Mouse (Mus musculus) midbrain, embryonic 16.5 days (tissue): ENCODE data around the gene Kalrn. TPM values are rescaled to one million over a fixed set of nuclear protein-coding genes. Genes with fewer than 3 reads are reported as not detected.

Source experiments
- ATAC-seq: fragments of 200-750 bp; cut with Nextera tagmentation; 2 replicates; pipeline ENCODE4 v1.8.0; 2017; ENCODE audit warnings: moderate TSS enrichment
- H3K27ac ChIP-seq: fragments of 300-500 bp; sonication (generic); 2 replicates; pipeline ENCODE4 v1.5.1; 2014; ENCODE audit warnings: mild to moderate bottlenecking, low read length, mixed read lengths
- H3K27me3 ChIP-seq: fragments of 300-500 bp; sonication (generic); 2 replicates; pipeline ENCODE4 v1.6.1; 2014; ENCODE audit warnings: low read depth, low read length, mixed read lengths; ENCODE audit not compliant: control insufficient read depth, insufficient read depth
- H3K36me3 ChIP-seq: fragments of 300-500 bp; sonication (generic); 2 replicates; pipeline ENCODE4 v1.6.1; 2014; ENCODE audit warnings: mild to moderate bottlenecking, low read length, moderate library complexity, mixed read lengths; ENCODE audit not compliant: control insufficient read depth, insufficient read depth
- H3K4me1 ChIP-seq: fragments of 300-500 bp; sonication (generic); 2 replicates; pipeline ENCODE4 v1.6.1; 2014; ENCODE audit warnings: mild to moderate bottlenecking, low read length, mixed read lengths; ENCODE audit not compliant: control insufficient read depth, insufficient read depth
- H3K4me2 ChIP-seq: fragments of 300-500 bp; sonication (generic); 2 replicates; pipeline ENCODE4 v1.6.1; 2014; ENCODE audit warnings: mild to moderate bottlenecking, low read length, mixed read lengths
- H3K4me3 ChIP-seq: fragments of 300-500 bp; sonication (generic); 2 replicates; pipeline ENCODE4 v1.5.1; 2014; ENCODE audit warnings: low read depth, mild to moderate bottlenecking, low read length, moderate library complexity, mixed read lengths
- H3K9ac ChIP-seq: fragments of 300-500 bp; sonication (generic); 2 replicates; pipeline ENCODE4 v1.6.1; 2014; ENCODE audit warnings: low read depth, low read length, mixed read lengths
- H3K9me3 ChIP-seq: fragments of 300-500 bp; sonication (generic); replicated peaks from 2 replicates; pipeline ENCODE4 v1.6.1; 2014; ENCODE audit warnings: mild to moderate bottlenecking, low read length, mixed read lengths; ENCODE audit not compliant: control insufficient read depth, poor library complexity, severe bottlenecking
- WGBS: fragments of 180-500 bp; shearing (Covaris S2); extraction: QIAGEN DNeasy Blood & Tissue Kit; methylation state at CpG from one replicate; pipeline ENCODE4 v1.1.7; 2014; 5-methylcytosine and 5-hydroxymethylcytosine counted together
- polyA plus RNA-seq: library from polyadenylated mRNA; unstranded; fragments of >200 nt; fragmentation: Nextera tagmentation; extraction: Ambion mirVana; gene quantifications from 2 replicates; pipeline ENCODE4 v1.2.1, GENCODE M21; 2015

Kalrn gene
- polyA plus RNA-seq, 1 experiment from 2014 or later: 31.3 TPM

GRCm38 (mm10) chr16:34282026-34282425 lies 291.3 kb downstream of the Kalrn start:
- H3K27me3 ChIP-seq: no peaks in the 10 kb centered on the region
- H3K4me3 ChIP-seq: no peak overlapping the region
- no peak overlapping the region for H3K27ac ChIP-seq
- no peaks in the 10 kb centered on the region for H3K36me3 ChIP-seq
- no peak overlapping the region for H3K9ac ChIP-seq
- no peak for ATAC-seq
- 90% methylated on average over 8 of the region's 8 CpGs for WGBS
- H3K4me1 ChIP-seq: no peaks in the 10 kb centered on the region
- H3K4me2 ChIP-seq: no peak overlapping the region
- no peaks in the 10 kb centered on the region for H3K9me3 ChIP-seq

DNA sequence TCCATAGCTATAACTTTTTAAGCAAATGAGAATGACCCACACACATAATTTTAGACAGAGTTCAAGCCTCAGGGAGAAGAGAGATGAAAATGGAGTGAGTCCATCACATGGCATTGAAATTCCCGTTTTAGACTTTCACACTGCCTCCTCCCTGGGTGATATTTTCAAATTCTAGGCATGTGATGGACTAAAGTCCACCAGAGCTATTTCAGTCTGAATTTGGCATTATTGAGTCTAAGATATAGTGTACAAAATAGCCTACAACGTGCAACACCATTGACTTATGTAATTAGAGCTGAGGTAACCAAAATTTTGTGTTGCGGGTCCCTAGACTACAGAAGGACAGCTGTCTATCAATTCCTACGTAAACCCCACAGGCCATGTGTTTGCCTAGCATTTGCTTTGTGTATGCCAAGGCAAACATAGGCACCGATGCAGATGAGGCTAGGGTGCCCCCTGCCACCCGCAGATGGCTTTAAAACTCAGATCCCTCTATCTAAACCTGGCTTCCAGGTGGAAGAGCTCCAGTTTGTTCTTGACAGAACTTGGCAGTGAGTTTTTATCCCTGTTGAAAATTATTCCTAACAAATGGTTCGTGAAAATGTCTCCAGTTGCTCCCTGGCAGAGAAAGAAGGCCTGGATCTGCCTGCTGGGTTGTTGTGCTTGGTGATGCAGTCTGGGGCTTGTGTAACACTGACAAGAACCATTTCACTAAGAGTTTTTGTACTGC lies 293.5 kb downstream of the Kalrn start:
- 90% methylated on average over 7 of the region's 7 CpGs for WGBS
- no peak overlapping the region for H3K27ac ChIP-seq
- no peaks in the 10 kb centered on the region for H3K27me3 ChIP-seq
- H3K36me3 ChIP-seq: no peaks in the 10 kb centered on the region
- no peaks in the 10 kb centered on the region for H3K4me1 ChIP-seq
- H3K4me2 ChIP-seq: no peak overlapping the region
- H3K9me3 ChIP-seq: no peaks in the 10 kb centered on the region
- no peak overlapping the region for H3K9ac ChIP-seq
- no peak for ATAC-seq
- no peak overlapping the region for H3K4me3 ChIP-seq

- Histone ChIP-seq H3K4me3 (no peak overlapping the region), H3K36me3 (no peaks in the 10 kb centered on the region), H3K9me3 (no peaks in the 10 kb centered on the region), H3K4me1 (no peaks in the 10 kb centered on the region), H3K27ac (no peak overlapping the region), H3K9ac (no peak overlapping the region), H3K4me2 (no peak overlapping the region), H3K27me3 (no peaks in the 10 kb centered on the region)
- ATAC-seq: no peak
- 67% methylated on average over 4 of the region's 4 CpGs for WGBS
Observed at GRCm38 (mm10) chr16:34278249-34278790, 295.0 kb downstream of the Kalrn start.

DNA sequence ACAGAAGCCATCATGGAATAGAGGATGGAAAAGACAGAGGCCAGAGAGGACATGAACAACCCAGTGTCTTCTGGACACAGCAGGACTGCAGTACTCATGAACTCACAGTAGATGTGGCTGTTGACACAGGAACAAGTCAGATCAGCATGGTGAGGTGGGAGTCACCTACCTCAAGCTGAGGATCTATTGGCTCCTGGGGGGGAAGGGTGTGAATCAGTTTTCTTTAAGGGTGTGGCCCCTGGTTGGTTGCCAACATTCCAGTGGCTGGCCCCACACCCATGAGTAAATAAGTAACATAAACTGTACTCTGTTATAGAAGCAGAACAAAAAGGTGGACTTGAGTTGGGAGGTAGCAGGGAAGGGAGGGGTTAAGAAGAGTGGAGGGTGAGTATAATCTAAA lies 298.7 kb downstream of the Kalrn start:
- no peak for ATAC-seq
- H3K4me1 ChIP-seq: no peaks in the 10 kb centered on the region

DNA sequence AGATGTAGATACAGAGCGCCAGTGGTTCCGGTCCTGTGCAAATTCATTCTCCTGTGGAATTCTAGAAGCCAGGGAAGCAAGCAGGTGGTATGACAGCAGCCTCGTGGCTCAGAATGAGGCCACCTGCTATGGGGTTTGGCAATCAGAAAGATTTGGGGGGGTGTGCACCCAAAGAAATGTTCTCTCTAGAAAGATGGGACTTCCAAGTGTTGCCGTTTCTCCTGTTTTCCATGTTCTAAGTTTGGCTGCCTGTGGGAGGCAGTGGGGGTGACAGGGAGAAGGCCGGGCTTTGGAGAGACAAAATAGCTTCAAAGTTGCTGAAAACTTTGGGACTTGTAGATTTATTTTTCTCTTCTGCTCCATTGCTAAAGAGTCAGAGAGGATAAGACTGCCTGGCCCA lies 301.9 kb downstream of the Kalrn start:
- no peaks in the 10 kb centered on the region for H3K27me3 ChIP-seq
- H3K36me3 ChIP-seq: no peaks in the 10 kb centered on the region
- no peak for ATAC-seq
- WGBS: 89% methylated on average over 5 of the region's 5 CpGs
- no peak overlapping the region for H3K4me2 ChIP-seq
- H3K9ac ChIP-seq: no peak overlapping the region
- H3K27ac ChIP-seq: no peak overlapping the region
- no peak overlapping the region for H3K4me3 ChIP-seq
- H3K4me1 ChIP-seq: no peaks in the 10 kb centered on the region
- H3K9me3 ChIP-seq: no peaks in the 10 kb centered on the region

More for the DNA sequence above, 298.7 kb downstream of the Kalrn start:
- Histone ChIP-seq H3K4me3 (no peak overlapping the region), H3K9ac (no peak overlapping the region), H3K36me3 (no peaks in the 10 kb centered on the region), H3K4me2 (no peak overlapping the region), H3K27ac (no peak overlapping the region), H3K27me3 (no peaks in the 10 kb centered on the region), H3K9me3 (no peaks in the 10 kb centered on the region)

- no peak for ATAC-seq
- no peaks in the 10 kb centered on the region for H3K27me3 ChIP-seq
- 86% methylated on average over 2 of the region's 2 CpGs for WGBS
- no peaks in the 10 kb centered on the region for H3K9me3 ChIP-seq
- no peaks in the 10 kb centered on the region for H3K4me1 ChIP-seq
- H3K4me3 ChIP-seq: no peak overlapping the region
- no peaks in the 10 kb centered on the region for H3K36me3 ChIP-seq
- H3K4me2 ChIP-seq: no peak overlapping the region
- no peak overlapping the region for H3K9ac ChIP-seq
- no peak overlapping the region for H3K27ac ChIP-seq
Observed at GRCm38 (mm10) chr16:34270681-34271080, 302.7 kb downstream of the Kalrn start.

DNA sequence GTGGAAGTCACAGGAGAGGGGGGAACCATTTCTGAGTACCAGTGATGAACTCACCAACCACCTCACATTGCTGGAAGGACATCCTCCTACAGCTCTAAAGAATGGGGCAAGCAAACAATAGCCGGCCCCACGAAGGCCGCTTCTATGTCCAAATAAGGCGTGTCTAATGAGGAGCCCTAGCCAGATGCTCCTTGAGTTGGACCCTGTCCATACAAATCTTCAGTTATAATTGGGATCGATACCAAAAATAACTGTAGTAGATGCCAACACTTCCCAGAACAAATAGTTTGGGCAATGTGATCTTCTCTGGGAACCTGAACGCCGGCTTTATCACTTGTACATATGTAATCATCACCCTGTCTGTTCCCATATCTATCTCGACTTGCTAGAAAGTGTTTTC lies 303.7 kb downstream of the Kalrn start:
- no peaks in the 10 kb centered on the region for H3K27me3 ChIP-seq
- H3K4me2 ChIP-seq: no peak overlapping the region
- H3K36me3 ChIP-seq: no peaks in the 10 kb centered on the region
- H3K27ac ChIP-seq: no peak overlapping the region
- H3K4me3 ChIP-seq: no peak overlapping the region
- 84% methylated on average over 8 of the region's 8 CpGs for WGBS
- ATAC-seq: no peak
- H3K9me3 ChIP-seq: no peaks in the 10 kb centered on the region
- H3K4me1 ChIP-seq: no peaks in the 10 kb centered on the region
- H3K9ac ChIP-seq: no peak overlapping the region

DNA sequence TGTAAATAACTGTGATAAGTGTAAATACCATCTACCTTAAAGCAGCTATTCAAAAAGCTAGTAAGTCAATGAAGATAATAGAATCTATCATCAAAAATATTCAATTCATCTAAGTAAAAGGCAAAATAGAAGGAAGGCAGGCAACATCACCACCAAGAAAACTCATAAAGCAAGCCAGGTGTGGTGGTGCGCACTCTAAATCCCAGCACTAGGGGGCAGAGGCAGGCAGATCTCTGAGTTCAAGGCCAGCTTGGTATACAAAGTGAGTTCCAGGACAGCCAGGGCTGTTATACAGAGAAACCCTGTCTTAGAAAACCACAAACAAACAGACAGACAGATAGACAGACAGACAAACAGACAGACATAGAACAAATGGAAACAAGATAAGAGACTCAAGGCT lies 305.6 kb downstream of the Kalrn start:
- WGBS: 100% methylated on average over 1 of the region's 1 CpGs
- no peaks in the 10 kb centered on the region for H3K9me3 ChIP-seq

DNA sequence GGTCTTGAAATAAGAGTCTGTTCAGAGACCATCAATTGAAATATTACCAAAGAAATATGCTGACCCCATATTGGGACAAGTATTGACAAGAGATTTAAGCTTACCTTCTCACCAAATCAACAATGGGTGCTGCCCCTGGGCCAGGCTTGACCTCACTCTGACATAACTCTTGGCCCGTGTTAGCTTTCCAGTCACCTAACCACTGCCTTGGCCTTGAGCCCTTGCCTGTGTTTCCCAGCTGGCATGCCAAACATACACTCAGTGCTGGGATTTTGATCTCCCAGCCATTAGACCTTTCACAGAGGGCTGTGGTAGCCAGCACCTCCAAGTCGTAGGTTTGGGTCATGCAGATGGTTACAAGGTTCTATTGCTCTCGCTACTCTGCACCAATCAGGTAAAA lies 308.7 kb downstream of the Kalrn start:
- Histone ChIP-seq H3K9me3 (no peaks in the 10 kb centered on the region), H3K9ac (no peak overlapping the region), H3K4me2 (no peak overlapping the region), H3K27me3 (no peaks in the 10 kb centered on the region), H3K4me1 (peaks cover 16% of the 10 kb centered on the region), H3K36me3 (no peaks in the 10 kb centered on the region), H3K27ac (no peak overlapping the region), H3K4me3 (no peak overlapping the region)
- no peak for ATAC-seq
- 85% methylated on average over 3 of the region's 3 CpGs for WGBS

More for the DNA sequence above, 305.6 kb downstream of the Kalrn start:
- Histone ChIP-seq H3K9ac (no peak overlapping the region), H3K4me1 (peaks cover 7% of the 10 kb centered on the region; the same call in 1 of the 2 replicates), H3K27me3 (no peaks in the 10 kb centered on the region), H3K4me3 (no peak overlapping the region), H3K27ac (no peak overlapping the region), H3K4me2 (no peak overlapping the region), H3K36me3 (no peaks in the 10 kb centered on the region)
- no peak for ATAC-seq
